Mouse (Mus musculus) frontal cortex, adult 2 months (tissue): ENCODE measurements at regions not wholly inside any gene's neighbourhood (a gene's known extent, or its start where the extent isn't known, plus 50 kb on each side); places are given as distances from the start of the nearest gene placed in this dataset.
A peak's percentile ranks its signal among the peaks of the same experiment; 100 is the strongest.

Experiments
- DNase-seq, 2 experiments: peaks; one replicate each; pipeline ENCODE4 v3.0.0; 2022; ENCODE audit warnings: low spot score in 1 of 2; ENCODE audit errors: extremely low spot score in 1 of 2

GRCm38 (mm10) chr11:43952151-43952550 lies 51.1 kb upstream of the Adra1b start:
- no peak for DNase-seq

- no peak for DNase-seq
Observed at GRCm38 (mm10) chr11:43958241-43958975, 57.4 kb upstream of the Adra1b start.

GRCm38 (mm10) chr11:43958976-43959315 lies 57.9 kb upstream of the Adra1b start:
- DNase-seq: peak in 1 of 2 experiments; percentile 13

- DNase-seq: no peak
Observed at GRCm38 (mm10) chr11:43960348-43961105, 59.5 kb upstream of the Adra1b start.

- DNase-seq: no peak
Observed at GRCm38 (mm10) chr11:43961398-43962070, 60.5 kb upstream of the Adra1b start.

GRCm38 (mm10) chr11:43967764-43968163 lies 66.8 kb upstream of the Adra1b start:
- peak in 1 of 2 experiments; percentile 30 for DNase-seq

- DNase-seq: no peak
Observed at GRCm38 (mm10) chr11:43971886-43972285, 70.9 kb upstream of the Adra1b start.

GRCm38 (mm10) chr11:43976024-43976423 lies 75.0 kb upstream of the Adra1b start:
- DNase-seq: no peak

- DNase-seq: no peak
Observed at GRCm38 (mm10) chr11:43979406-43979805, 78.4 kb upstream of the Adra1b start.

GRCm38 (mm10) chr11:43980444-43980843 lies 79.4 kb upstream of the Adra1b start:
- no peak for DNase-seq

GRCm38 (mm10) chr11:43989911-43990430 lies 89.0 kb upstream of the Adra1b start:
- DNase-seq: peak in 1 of 2 experiments; percentile 7

- no peak for DNase-seq
Observed at GRCm38 (mm10) chr11:43992011-43992471, 91.0 kb upstream of the Adra1b start.

- DNase-seq: peak in 1 of 2 experiments; percentile 22
Observed at GRCm38 (mm10) chr11:43998046-43998725, 97.2 kb upstream of the Adra1b start.

- DNase-seq: no peak
Observed at GRCm38 (mm10) chr11:44000056-44000455, 99.0 kb upstream of the Adra1b start.

- no peak for DNase-seq
Observed at GRCm38 (mm10) chr11:44001843-44002589, 101.0 kb upstream of the Adra1b start.

GRCm38 (mm10) chr11:44002716-44003522 lies 101.9 kb upstream of the Adra1b start:
- DNase-seq: no peak

GRCm38 (mm10) chr11:44007526-44008040 lies 106.6 kb upstream of the Adra1b start:
- DNase-seq: no peak

GRCm38 (mm10) chr11:44012314-44012713 lies 111.3 kb upstream of the Adra1b start:
- no peak for DNase-seq

GRCm38 (mm10) chr11:44013841-44014240 lies 112.8 kb upstream of the Adra1b start:
- DNase-seq: no peak
